Mouse (Mus musculus): ENCODE data around the gene Olfr1463. TPM values are rescaled to one million over a fixed set of nuclear protein-coding genes. Genes with fewer than 3 reads are reported as not detected.

Olfr1463 gene
- not detected for total RNA-seq (2021)
- long read RNA-seq, experiment 1, result 0 reads
- long read RNA-seq, experiment 2, result 0 reads

GRCm38 (mm10) chr19:13231028-13231427 is at the start of gene Olfr1463:
Gene Olfr1463 (plus strand): TSS chr19:13231328.
- no peak for DNase-seq (ENCODE audit: low spot score in 2 of 2)

DNA sequence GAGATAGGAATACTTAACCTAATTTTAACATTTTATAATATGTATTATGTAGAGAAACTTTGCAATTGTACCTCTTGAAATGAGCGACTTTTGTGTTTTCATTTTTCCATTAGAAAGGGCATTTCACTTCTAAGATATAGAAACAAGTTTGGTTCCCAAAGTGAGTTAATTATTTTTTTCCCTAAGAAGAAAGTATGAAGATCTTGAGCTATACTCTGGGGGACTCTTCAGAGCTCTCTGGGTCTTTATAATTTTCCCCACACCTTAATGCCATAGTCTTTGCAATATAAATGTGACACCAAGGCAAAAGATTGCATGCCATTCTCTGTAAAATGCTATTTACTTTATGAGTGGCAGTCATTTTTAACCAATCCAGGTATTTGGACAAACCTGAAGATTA is 45.7 kb upstream of the Olfr1463 start, which contains the start of gene Olfr1462:
Gene Olfr1462 (plus strand): TSS at position 301 of the 400 bp plus-strand sequence.
- no peak for DNase-seq (ENCODE audit: low spot score in 2 of 2)

DNA sequence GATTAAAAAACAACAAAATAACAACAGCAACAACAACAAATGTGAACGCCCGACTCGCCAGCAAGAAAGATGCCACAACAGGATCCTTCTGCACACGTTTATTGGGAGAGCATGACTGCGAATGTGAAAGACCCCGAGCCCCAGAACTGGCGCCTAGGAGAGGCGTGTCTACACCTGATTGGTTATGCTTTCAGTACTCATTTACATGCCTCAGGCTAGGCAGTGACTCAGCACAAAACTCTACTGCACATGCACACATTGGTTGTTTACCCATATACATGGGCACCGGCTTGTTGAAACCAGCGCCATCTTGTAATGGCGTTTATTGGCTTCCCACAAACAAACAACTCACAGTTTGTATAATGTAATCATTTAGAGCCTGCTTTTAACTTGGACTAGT is 9.5 kb upstream of the Olfr1463 start:
- no peak for DNase-seq (ENCODE audit: low spot score in 2 of 2)

Other genes with a start within 250 kb of the Olfr1463 start
- gene Olfr1451, start 236.3 kb upstream of the Olfr1463 start, total RNA-seq (2021), result not detected
- not detected for gene Olfr1453, start 203.0 kb upstream of the Olfr1463 start, total RNA-seq (2021)
- not detected for gene Olfr1454, start 170.7 kb upstream of the Olfr1463 start, total RNA-seq (2021)
- not detected for gene Olfr1457, start 133.4 kb upstream of the Olfr1463 start, total RNA-seq (2021)
- gene Olfr1458, start 124.6 kb upstream of the Olfr1463 start, total RNA-seq (2021), result not detected
- under 1 TPM; 0.03 TPM for gene Olfr1459, start 81.8 kb upstream of the Olfr1463 start, total RNA-seq (2021)
- gene Olfr1461, start 68.3 kb upstream of the Olfr1463 start, total RNA-seq (2021), result not detected
- not detected for gene Olfr1462, start 45.6 kb upstream of the Olfr1463 start, total RNA-seq (2021)
- gene Olfr1465, start 84.2 kb downstream of the Olfr1463 start, total RNA-seq (2021), result not detected
- not detected for gene Olfr1466, start 107.5 kb downstream of the Olfr1463 start, total RNA-seq (2021)
- not detected for gene Olfr1467, start 130.9 kb downstream of the Olfr1463 start, total RNA-seq (2021)
- gene Olfr1469, start 176.5 kb downstream of the Olfr1463 start, total RNA-seq (2021), result not detected
- not detected for gene Olfr1471, start 212.1 kb downstream of the Olfr1463 start, total RNA-seq (2021)
- gene Olfr1472, start 224.8 kb downstream of the Olfr1463 start, total RNA-seq (2021), result not detected
- gene Olfr1474, start 238.2 kb downstream of the Olfr1463 start, total RNA-seq (2021), result not detected
- not detected for gene Olfr1475, start 248.9 kb downstream of the Olfr1463 start, total RNA-seq (2021)

Data from adrenal gland, adult 18-20 months (tissue).